Mouse (Mus musculus) urinary bladder, adult 2 months (tissue): ENCODE measurements around the gene BC028528. TPM values are rescaled to one million over a fixed set of nuclear protein-coding genes. Genes with fewer than 3 reads are reported as not detected.
"Not testable (repeated sequence)": the region's sequence is repeated elsewhere in the genome, so short reads cannot be mapped to it uniquely, and the experiment has no call there.

Experiments
- DNase-seq: peaks from one replicate; pipeline ENCODE4 v3.0.0; 2022; ENCODE audit warnings: low spot score
- polyA plus RNA-seq: library from polyadenylated mRNA; depleted of rRNA; stranded (reverse); fragments of >200 nt; gene quantifications from 2 replicates; pipeline ENCODE4 v1.2.3, GENCODE M21; 2012

BC028528 gene
- polyA plus RNA-seq, 1 experiment: 30.4 TPM

DNA sequence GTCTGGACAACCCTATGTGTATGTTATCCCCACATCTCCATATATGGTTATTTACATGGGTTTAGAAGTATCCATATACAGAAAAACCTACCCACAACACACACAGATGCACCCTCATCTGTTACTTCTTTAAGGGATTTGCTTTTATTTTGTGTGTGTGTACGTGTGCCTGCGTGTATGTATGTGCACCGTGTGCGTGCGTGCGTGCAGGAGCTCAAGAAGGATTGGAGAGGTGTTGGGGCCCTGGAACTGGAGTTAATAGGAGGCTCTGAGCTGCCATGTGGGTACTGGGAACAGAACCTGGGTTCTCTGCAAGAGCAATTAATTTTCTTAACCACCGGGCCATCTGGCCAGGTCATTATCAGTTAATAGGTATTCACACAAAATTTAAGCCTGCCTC is 19.8 kb downstream of the BC028528 start:
- DNase-seq: no peak

- peak; percentile 78 for DNase-seq
Observed at GRCm38 (mm10) chr3:95871392-95871867, 20.4 kb downstream of the BC028528 start, which contains the start of gene Mrps21. Gene Mrps21 (minus strand): TSS chr3:95871519.

DNA sequence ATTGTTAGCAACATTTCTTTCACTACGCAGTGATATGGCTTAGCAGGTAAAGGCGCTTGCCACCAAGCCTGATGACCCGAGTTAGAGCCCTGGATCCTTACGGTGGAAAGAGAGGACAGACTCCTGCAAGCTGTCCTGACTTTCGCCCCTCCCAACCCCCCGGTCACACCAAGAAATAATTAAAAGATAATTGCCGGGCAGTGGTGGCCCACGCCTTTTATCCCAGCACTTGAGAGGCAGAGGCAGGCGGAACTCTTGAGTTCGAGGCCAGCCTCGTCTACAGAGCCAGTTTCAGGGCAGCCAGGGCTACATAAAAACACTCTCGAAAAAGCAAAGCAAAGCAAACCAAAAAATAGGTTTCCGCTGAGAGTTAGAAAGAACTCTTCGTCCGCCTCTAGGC is 20.8 kb downstream of the BC028528 start:
- no peak for DNase-seq

DNA sequence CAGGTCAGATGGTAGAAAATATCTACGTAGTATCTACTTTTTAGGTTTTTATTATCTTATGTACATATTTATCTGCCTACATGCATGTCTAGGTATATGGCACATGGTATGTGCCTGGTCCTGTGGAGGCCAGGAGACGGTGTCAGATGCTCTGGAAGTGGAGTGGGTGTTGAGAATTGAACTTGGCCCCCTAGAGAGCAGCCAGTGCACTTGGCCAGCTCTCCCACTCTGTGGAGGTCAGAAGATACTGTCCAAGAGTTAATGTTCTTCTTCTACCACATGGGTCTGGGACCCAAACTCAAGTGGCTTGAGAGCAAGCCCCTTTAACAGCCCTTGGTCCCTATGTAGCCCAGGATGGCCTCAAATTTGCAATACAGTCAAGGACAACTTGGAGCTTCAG is 24.4 kb downstream of the BC028528 start:
- DNase-seq: no peak

DNA sequence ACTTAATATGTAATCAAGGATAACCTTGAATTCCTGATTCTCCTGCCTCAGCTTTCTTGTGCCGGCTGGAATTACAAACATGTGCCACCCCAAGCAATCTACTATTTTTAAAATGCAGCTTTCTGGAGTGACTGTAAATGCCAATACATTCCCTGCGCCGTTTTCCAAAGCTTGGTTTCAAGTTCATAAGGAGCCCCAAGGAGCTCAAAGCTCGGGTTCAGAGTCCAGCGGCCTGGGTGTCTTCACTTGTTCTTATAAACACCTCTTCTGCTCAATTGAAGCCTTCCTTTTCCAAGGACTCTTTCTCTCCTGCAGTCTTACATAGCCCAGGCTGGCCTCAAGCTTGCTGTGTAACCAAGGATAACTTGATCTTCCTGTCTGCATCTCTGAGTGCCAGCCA is 25.7 kb downstream of the BC028528 start:
- no peak for DNase-seq

DNA sequence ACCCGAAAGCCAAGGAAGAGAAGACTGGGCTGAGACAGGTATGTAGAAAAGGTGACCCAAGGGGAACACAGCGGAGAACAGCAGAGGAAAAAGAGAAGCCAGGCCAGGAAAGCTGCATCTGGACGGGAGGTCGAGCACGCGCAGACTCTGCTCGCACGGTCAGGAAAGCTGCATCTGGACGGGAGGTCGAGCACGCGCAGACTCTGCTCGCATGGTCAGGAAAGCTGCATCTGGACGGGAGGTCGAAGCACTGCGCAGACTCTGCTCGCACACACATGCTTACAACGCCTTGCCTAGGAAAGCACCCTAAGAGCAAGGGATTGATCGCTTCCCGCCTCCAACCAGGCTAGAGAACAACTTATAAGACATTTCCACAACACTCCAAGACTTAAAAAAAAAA is 26.2 kb downstream of the BC028528 start:
- DNase-seq: no peak

GRCm38 (mm10) chr3:95865050-95865449 is 26.8 kb downstream of the BC028528 start:
- no peak for DNase-seq

DNA sequence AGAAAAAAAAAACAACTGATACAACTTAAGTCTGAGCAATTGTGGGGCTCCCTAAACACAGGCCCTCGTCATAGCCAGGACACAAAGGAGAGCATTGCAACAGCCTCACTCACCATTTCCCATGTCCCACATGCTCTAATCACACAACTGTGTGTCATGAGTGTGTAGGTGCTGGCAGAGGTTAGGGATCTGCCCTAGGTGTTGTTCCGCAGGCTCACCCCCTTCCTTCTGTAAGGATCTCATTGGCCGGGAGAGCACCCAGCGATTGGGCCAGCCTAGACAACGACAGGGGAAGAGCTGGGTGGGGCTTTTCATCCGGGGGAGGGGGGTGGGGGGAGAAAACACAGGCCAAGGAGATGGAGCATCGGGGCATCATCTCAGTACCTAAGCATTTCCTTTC is 28.2 kb downstream of the BC028528 start:
- no peak for DNase-seq

- DNase-seq: no peak
Observed at GRCm38 (mm10) chr3:95861796-95862195, 30.0 kb downstream of the BC028528 start.

GRCm38 (mm10) chr3:95861216-95861615 is 30.6 kb downstream of the BC028528 start:
- DNase-seq: no peak

- DNase-seq: no peak
Observed at GRCm38 (mm10) chr3:95860323-95860722, 31.5 kb downstream of the BC028528 start.

- not testable (repeated sequence) for DNase-seq
Observed at GRCm38 (mm10) chr3:95858278-95858677, 33.5 kb downstream of the BC028528 start.

DNA sequence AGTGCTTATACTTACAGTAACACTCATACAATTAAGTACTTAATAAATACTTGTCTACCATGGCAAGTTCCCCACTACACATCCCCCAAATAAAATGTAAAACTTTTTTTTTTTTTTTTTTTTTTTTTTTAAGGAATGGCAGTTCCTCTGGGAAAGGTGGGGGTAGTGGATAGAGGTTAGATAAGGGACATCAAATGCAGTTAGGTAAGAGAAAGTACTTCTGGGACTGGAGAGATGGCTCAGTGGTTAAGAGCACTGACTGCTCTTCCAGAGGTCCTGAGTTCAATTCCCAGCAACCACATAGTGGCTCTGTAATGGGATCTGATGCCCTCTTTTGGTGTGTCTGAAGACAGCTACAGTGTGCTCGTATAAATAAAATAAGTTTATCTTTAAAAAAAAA is 34.8 kb downstream of the BC028528 start:
- not testable (repeated sequence) for DNase-seq

DNA sequence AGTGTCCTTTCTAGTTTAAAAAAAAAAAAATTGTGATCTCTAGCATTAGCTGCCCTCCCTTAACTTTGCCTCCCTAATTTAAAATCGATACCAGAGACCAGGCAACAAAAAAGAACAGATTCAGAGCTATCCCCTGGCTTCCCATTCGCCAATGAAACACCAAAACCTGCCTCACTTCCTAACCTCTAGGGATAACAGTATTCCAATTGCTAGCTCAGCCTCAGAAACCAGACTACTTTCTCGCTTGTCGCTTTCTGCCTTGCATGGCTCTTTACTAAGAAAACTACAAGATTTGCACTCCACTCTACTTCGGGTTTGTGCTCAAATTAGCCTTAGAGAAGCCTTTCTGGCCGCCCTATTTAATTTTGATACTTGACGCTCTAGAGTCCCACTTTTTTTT is 35.7 kb downstream of the BC028528 start:
- DNase-seq: no peak

DNA sequence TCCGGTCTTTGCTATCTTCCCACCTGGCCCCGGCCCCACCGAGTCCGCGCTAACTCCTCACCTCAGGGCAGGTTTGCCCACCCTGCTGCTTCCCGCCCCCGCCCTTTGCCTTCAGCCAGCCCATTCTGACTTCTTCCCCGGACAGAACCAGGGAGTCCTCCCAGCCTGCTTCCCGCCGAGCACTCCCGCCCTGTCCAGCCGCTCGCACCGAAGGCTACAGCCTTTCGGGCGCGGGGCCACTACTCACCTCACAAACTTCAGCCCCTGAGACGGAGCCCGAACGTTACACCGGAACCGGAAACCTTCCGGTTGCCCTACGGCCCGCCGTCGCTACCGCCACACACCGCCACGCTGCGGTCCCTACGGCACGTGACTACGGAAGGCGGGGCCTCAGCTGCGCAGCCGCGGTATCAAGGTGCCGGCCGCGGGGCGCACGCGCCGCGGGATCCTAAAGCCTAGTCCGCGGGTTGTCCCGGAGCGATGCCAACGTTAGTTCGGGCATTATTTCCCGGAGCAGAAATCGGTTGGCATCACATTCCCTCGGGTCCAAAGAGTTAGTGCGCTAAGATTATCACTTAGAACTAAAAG is 36.2 kb downstream of the BC028528 start, which contains the start of gene Prpf3:
Gene Prpf3 (minus strand): TSS at position 384 of the 588 bp plus-strand sequence.
- peak; percentile 91 for DNase-seq

- no peak for DNase-seq
Observed at GRCm38 (mm10) chr3:95851317-95851716, 40.5 kb downstream of the BC028528 start.

- no peak for DNase-seq
Observed at GRCm38 (mm10) chr3:95850611-95851010, 41.2 kb downstream of the BC028528 start.

- no peak for DNase-seq
Observed at GRCm38 (mm10) chr3:95842503-95843214, 49.1 kb downstream of the BC028528 start.

DNA sequence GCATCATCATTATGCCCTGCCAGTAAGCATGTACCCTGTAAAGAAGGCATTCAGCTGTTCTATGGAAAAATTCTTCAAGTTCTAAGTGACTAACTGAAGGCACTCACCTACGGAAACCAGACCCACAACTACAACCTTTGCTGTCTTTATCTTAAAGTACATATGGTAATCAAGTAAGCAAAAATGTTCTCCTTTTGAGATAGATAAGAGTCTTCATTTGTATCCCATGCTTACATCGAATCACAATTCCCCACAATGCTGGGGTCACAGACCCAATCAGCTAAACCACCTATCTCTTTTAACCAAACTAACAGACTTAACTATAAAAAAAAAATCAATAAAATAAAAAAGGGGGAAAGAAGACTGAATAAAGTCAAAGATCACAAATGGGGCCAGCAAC is 52.6 kb downstream of the BC028528 start:
- DNase-seq: no peak
